Mouse (Mus musculus): Measurements from ENCODE around the gene Wdr70. TPM values are rescaled to one million over a fixed set of nuclear protein-coding genes. Genes with fewer than 3 reads are reported as not detected.

Gene Wdr70
- total and polyA plus RNA-seq, 3 experiments, result 21.9 to 37.1 (median 23.6) TPM

DNA sequence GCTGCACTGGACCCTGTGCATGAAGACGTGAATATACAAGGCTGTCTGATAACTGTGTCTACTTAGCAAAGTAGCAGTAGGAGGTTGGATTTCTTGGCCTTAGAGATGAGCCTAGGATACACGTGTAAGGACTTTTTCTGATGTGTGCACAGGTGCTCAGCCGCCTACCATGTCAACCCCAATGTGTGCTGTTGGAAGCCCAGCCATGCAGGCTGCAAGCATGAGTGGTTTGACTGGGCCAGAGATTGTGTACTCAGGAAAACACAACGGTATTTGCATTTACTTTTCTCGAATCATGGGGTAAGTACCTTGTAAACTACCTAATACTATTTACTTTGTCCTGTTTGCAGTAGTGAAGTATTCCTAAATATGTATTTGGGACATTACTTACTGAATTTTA is 36.6 kb upstream of the Wdr70 start:
- Histone ChIP-seq H3K27me3 (replicated peaks) (no peaks in the 10 kb centered on the region), H3K79me2 (replicated peaks; ENCODE audit: control insufficient read depth, extremely low read depth, insufficient read depth, poor library complexity, severe bottlenecking) (no peaks in the 10 kb centered on the region), H3K4me3 (replicated peaks in 1 of 3; ENCODE audit: low read depth in 2 of 3, low read length in 2 of 3, poor library complexity in 1 of 3) (no peak overlapping the region), H3K36me3 (replicated peaks in 1 of 2; ENCODE audit: control insufficient read depth in 1 of 2, insufficient read depth in 1 of 2, low read length in 1 of 2) (peaks cover 59 to 92% of the 10 kb centered on the region in 2 experiments), H3K4me1 (ENCODE audit: control insufficient read depth in 1 of 2, insufficient read depth in 2 of 2) (no peaks in the 10 kb centered on the region), H3K4me2 (ENCODE audit: insufficient read depth, low read depth, poor library complexity, severe bottlenecking) (no peak overlapping the region), H3K9me3 (replicated peaks; ENCODE audit: low read length) (no peaks in the 10 kb centered on the region), H3K9ac (ENCODE audit: insufficient read depth, low read depth) (no peak overlapping the region), H3K27ac (ENCODE audit: insufficient read depth, low read depth) (no peak overlapping the region)
- TF ChIP-seq MAX (IDR thresholded peaks at IDR 0.05; ENCODE audit: low read length), result no peak
- no peak for TF ChIP-seq TCF12 (IDR thresholded peaks at IDR 0.05; ENCODE audit: low read depth, low read length)
- no peak for TF ChIP-seq MAZ (IDR thresholded peaks at IDR 0.05; ENCODE audit: low read depth, low read length)
- TF ChIP-seq PAX5 (IDR thresholded peaks at IDR 0.05; ENCODE audit: low read length), result no peak
- TF ChIP-seq SMC3 (IDR thresholded peaks at IDR 0.05; ENCODE audit: low read depth, low read length), result no peak
- TF ChIP-seq POLR2A (IDR thresholded peaks at IDR 0.05; ENCODE audit: low read depth, low read length), result no peak
- no peak for TF ChIP-seq MXI1 (IDR thresholded peaks at IDR 0.05; ENCODE audit: low read depth, low read length)
- TF ChIP-seq RCOR1 (conservative IDR thresholded peaks at IDR 0.05; ENCODE audit: low read depth, low read length), result no peak
- TF ChIP-seq MYC (IDR thresholded peaks at IDR 0.05; ENCODE audit: low read depth, low read length), result no peak
- TF ChIP-seq MAFK (IDR thresholded peaks at IDR 0.05; ENCODE audit: insufficient replicate concordance, low read length), result no peak
- no peak for TF ChIP-seq TBP (conservative IDR thresholded peaks at IDR 0.05; ENCODE audit: low read depth, low read length)
- no peak for TF ChIP-seq ZKSCAN1 (IDR thresholded peaks at IDR 0.05; ENCODE audit: borderline replicate concordance, low read depth, low read length)
- TF ChIP-seq RAD21 (IDR thresholded peaks at IDR 0.05; ENCODE audit: low read depth, low read length), result no peak
- TF ChIP-seq EP300 (IDR thresholded peaks at IDR 0.05; ENCODE audit: low read length), result no peak
- TF ChIP-seq POLR2AphosphoS2 (IDR thresholded peaks at IDR 0.05; ENCODE audit: low read depth, low read length), result no peak
- TF ChIP-seq CHD2 (IDR thresholded peaks at IDR 0.05; ENCODE audit: low read length), result no peak
- TF ChIP-seq KAT2A (IDR thresholded peaks at IDR 0.05; ENCODE audit: insufficient replicate concordance, low read length), result no peak
- no peak for TF ChIP-seq MEF2A (IDR thresholded peaks at IDR 0.05; ENCODE audit: borderline replicate concordance, low read depth, low read length)
- in situ Hi-C loops (cut with MboI; ENCODE audit: low pct_ligation_motif_present, low pct_unique_long_range_greater_than_20kb, low sequenced_read_pairs), result no loop called here
- no peak for DNase-seq (ENCODE audit: extremely low read depth)
- dilution Hi-C loops (cut with MboI; ENCODE audit: extremely low pct_ligation_motif_present, extremely low pct_unique_long_range_greater_than_20kb, low sequenced_read_pairs), result no loop called here

DNA sequence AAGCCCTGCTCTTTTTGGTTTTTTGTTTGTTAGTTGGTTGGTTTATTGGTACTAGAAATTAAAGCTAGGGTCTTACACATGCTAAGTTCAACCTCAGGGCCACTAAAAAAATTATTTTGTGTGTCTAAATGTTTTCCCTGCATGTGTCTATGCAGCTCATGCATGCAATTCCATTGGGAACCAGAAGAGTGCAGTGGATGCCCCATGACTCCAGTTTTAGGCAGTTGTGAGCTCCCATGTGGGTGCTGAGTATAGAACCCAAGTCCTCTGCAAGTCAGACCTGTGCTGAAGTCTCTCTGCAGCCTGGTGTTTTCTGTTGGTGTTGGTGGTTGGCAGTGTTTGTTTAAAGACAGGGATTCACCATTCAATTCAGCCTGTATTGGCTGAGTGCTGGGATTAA is 32.8 kb upstream of the Wdr70 start:
- in situ Hi-C loops (cut with MboI; ENCODE audit: low pct_ligation_motif_present, low pct_unique_long_range_greater_than_20kb, low sequenced_read_pairs) (no loop called here), dilution Hi-C loops (cut with MboI; ENCODE audit: extremely low pct_ligation_motif_present, extremely low pct_unique_long_range_greater_than_20kb, low sequenced_read_pairs) (no loop called here)
- H3K9ac ChIP-seq (ENCODE audit: insufficient read depth, low read depth), result no peak overlapping the region
- no peaks in the 10 kb centered on the region for H3K79me2 ChIP-seq (replicated peaks; ENCODE audit: control insufficient read depth, extremely low read depth, insufficient read depth, poor library complexity, severe bottlenecking)
- H3K36me3 ChIP-seq (replicated peaks in 1 of 2; ENCODE audit: control insufficient read depth in 1 of 2, insufficient read depth in 1 of 2, low read length in 1 of 2), result peaks cover 66 to 94% of the 10 kb centered on the region in 2 experiments
- H3K27ac ChIP-seq (ENCODE audit: insufficient read depth, low read depth), result no peak overlapping the region
- H3K4me3 ChIP-seq (replicated peaks in 1 of 3; ENCODE audit: low read depth in 2 of 3, low read length in 2 of 3, poor library complexity in 1 of 3), result no peak overlapping the region
- no peaks in the 10 kb centered on the region for H3K4me1 ChIP-seq (ENCODE audit: control insufficient read depth in 1 of 2, insufficient read depth in 2 of 2)
- H3K4me2 ChIP-seq (ENCODE audit: insufficient read depth, low read depth, poor library complexity, severe bottlenecking), result no peak overlapping the region
- no peaks in the 10 kb centered on the region for H3K9me3 ChIP-seq (replicated peaks; ENCODE audit: low read length)
- TF ChIP-seq HCFC1 (IDR thresholded peaks at IDR 0.05; ENCODE audit: low read depth, low read length), result no peak
- TF ChIP-seq USF1 (IDR thresholded peaks at IDR 0.05; ENCODE audit: low read depth, low read length), result no peak
- TF ChIP-seq JUN (IDR thresholded peaks at IDR 0.05; ENCODE audit: insufficient read depth, low read depth, low read length), result no peak
- no peak for TF ChIP-seq ZC3H11A (IDR thresholded peaks at IDR 0.05; ENCODE audit: low read depth, low read length)
- TF ChIP-seq MYC (IDR thresholded peaks at IDR 0.05; ENCODE audit: low read depth, low read length), result no peak
- no peak for DNase-seq (ENCODE audit: extremely low read depth)
- H3K27me3 ChIP-seq (replicated peaks), result no peaks in the 10 kb centered on the region
